Mouse (Mus musculus): ENCODE measurements at regions not wholly inside any gene's neighbourhood (a gene's known extent, or its start where the extent isn't known, plus 50 kb on each side); places are given as distances from the start of the nearest gene placed in this dataset.

- CTCF ChIA-PET = interaction anchor here (0.6 kb wide), 1 partner anchor 148 kb away, joined by 3 read pairs; no protein-coding TSS in a partner anchor
Measured at GRCm38 (mm10) chr16:95196141-95196540, 61.2 kb upstream of the Kcnj15 start.

GRCm38 (mm10) chr16:95196622-95197021 is 60.7 kb upstream of the Kcnj15 start:
- CTCF ChIA-PET = interaction anchor here (0.6 kb wide), 1 partner anchor 148 kb away, joined by 3 read pairs; no protein-coding TSS in a partner anchor

- CTCF ChIA-PET = interaction anchor here (0.8 kb wide), 1 partner anchor 143 kb away, joined by 3 read pairs; no protein-coding TSS in a partner anchor
Measured at GRCm38 (mm10) chr16:95198795-95199563, 58.4 kb upstream of the Kcnj15 start.

- CTCF ChIA-PET = no interaction called here
Measured at GRCm38 (mm10) chr16:95202126-95202883, 55.1 kb upstream of the Kcnj15 start.

GRCm38 (mm10) chr16:95203026-95203425 is 54.3 kb upstream of the Kcnj15 start:
- CTCF ChIA-PET = no interaction called here

- CTCF ChIA-PET = no interaction called here
Measured at GRCm38 (mm10) chr16:95203790-95204189, 53.6 kb upstream of the Kcnj15 start.

- CTCF ChIA-PET = no interaction called here
Measured at GRCm38 (mm10) chr16:95204507-95204906, 52.9 kb upstream of the Kcnj15 start.

- CTCF ChIA-PET = no interaction called here
Measured at GRCm38 (mm10) chr16:95206445-95206844, 50.9 kb upstream of the Kcnj15 start.

GRCm38 (mm10) chr16:95207547-95207946 is 49.8 kb upstream of the Kcnj15 start:
- CTCF ChIA-PET = no interaction called here
